Mouse (Mus musculus) CH12.LX (cell line): ENCODE results near the gene Wipf1.
A peak's percentile ranks its signal among the peaks of the same experiment; 100 is the strongest.

Experiments
- CHD1 ChIP-seq: IDR thresholded peaks from 2 replicates; pipeline ENCODE4 v1.6.1; 2012; ENCODE audit warnings: low read depth, low read length, improper control_type of control experiment, inconsistent platforms
- CTCF ChIP-seq, 2 experiments: IDR thresholded peaks in 1 of 2; conservative IDR thresholded peaks in 1 of 2; 2 replicates each; pipeline ENCODE4 v1.5.1; 2011 to 2012; ENCODE audit warnings: low read depth in 2 of 2, low read length in 2 of 2, improper control_type of control experiment in 1 of 2, inconsistent platforms in 1 of 2, mild to moderate bottlenecking in 1 of 2, moderate library complexity in 1 of 2
- EP300 ChIP-seq: IDR thresholded peaks from 2 replicates; pipeline ENCODE4 v1.6.1; 2011; ENCODE audit warnings: low read length, improper control_type of control experiment
- MAX ChIP-seq: IDR thresholded peaks from 2 replicates; pipeline ENCODE4 v1.6.1; 2011; ENCODE audit warnings: low read length, improper control_type of control experiment
- MEF2A ChIP-seq: IDR thresholded peaks from 2 replicates; pipeline ENCODE4 v1.6.1; 2014; ENCODE audit warnings: low read depth, mild to moderate bottlenecking, inconsistent platforms, low read length, improper control_type of control experiment, borderline replicate concordance
- POLR2A ChIP-seq: IDR thresholded peaks from 2 replicates; pipeline ENCODE4 v1.6.1; 2011; ENCODE audit warnings: low read depth, mild to moderate bottlenecking, improper control_type of control experiment, low read length
- ZKSCAN1 ChIP-seq: IDR thresholded peaks from 2 replicates; pipeline ENCODE4 v1.6.1; 2012; ENCODE audit warnings: low read depth, inconsistent platforms, low read length, improper control_type of control experiment, borderline replicate concordance

GRCm38 (mm10) chr2:73485236-73486119, 44.1 kb downstream of the Wipf1 start:
- TF ChIP-seq POLR2A (no peak; the same call in 1 of the 2 replicates), MAX (no peak; the same call in 1 of the 2 replicates), CTCF (conservative IDR thresholded peaks at IDR 0.05 in 1 of 2, IDR thresholded peaks at IDR 0.05 in 1 of 2; ENCODE audit: low read depth in 2 of 2, low read length in 2 of 2) (peak in 1 of 2 experiments; percentile 34; a peak in 2 of 4 replicates), CHD1 (peak; percentile 23; the same call in 1 of the 2 replicates), ZKSCAN1 (no peak), MEF2A (peak; percentile 52; the same call in 1 of the 2 replicates), EP300 (no peak)
